Mouse (Mus musculus) left cerebral cortex, postnatal 25 days (tissue): ENCODE results near the gene Erlec1. TPM values are rescaled to one million over a fixed set of nuclear protein-coding genes. Genes with fewer than 3 reads are reported as not detected.
A peak's percentile ranks its signal among the peaks of the same experiment; 100 is the strongest.

Experiments
- DNase-seq, 2 experiments: peaks; one replicate each; pipeline ENCODE4 v3.0.0; 2022; ENCODE audit warnings: low spot score in 2 of 2, mixed read lengths in 1 of 2
- intact Hi-C: fragments of 180-260 bp; cut with DNase I; formaldehyde crosslinking; loops from one replicate; pipeline ENCODE4 v1.15.1; 2025
- total RNA-seq, 2 experiments: library from RNA; stranded (reverse); gene quantifications; 2 replicates each; pipeline ENCODE4 v1.2.3; 2021

The Erlec1 gene
- total RNA-seq, 2 experiments from 2014 or later = 56.9 to 61.0 TPM

DNA sequence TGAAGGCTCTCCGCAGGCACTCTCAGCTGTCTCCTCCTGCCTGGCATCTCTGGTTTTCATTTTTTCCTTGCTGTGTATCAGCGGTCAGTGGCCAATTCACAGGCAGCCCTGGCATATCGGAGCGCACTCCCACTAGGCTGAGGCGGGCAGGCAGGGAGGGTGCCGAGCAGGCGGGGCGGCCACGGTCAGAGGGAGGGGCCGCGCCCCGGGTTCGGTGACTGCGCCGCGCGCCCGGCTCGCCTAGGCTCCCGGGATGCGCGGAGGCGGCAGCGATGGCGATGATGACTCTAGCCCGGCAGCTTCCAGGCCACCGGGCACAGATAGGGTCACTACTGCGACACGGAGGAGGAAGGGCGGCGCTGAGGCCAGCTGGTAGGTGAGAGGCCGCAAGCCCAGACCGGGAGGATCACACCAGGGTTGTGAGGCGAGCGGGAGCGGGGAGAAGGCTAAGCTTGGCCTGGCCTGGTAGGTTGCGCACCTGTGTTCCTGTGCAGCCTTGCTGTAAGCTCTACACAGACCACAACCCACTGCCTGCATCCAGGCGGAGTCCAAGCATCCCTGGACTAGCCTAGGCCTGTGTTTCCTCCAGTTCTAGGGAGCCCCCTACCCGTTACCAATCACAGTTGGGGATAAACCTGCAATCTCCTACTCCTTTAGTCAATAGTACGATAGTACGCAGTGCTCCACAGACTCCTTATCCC lies 68.8 kb downstream of the Erlec1 start, which contains the start of the genes Gpr75 and Asb3:
Gene Gpr75, plus strand, starts transcription at position 188 of the 701 bp plus-strand sequence.
Gene Asb3, plus strand, starts transcription at position 246 of the 701 bp plus-strand sequence.
- intact Hi-C loops = no loop called here
- peak; percentile 74 to 76 for DNase-seq

Other genes starting within 250 kb of the Erlec1 start
- 10 to 100 TPM; 41.7 to 51.1 TPM for gene Psme4, start 182.6 kb downstream of the Erlec1 start, total RNA-seq
- 10 to 100 TPM; 11.1 to 11.2 TPM for gene Gpr75, start 69.0 kb downstream of the Erlec1 start, total RNA-seq
- 10 to 100 TPM; 15.7 to 17.9 TPM for gene Asb3, start 68.9 kb downstream of the Erlec1 start, total RNA-seq
- gene Chac2, start 32.0 kb upstream of the Erlec1 start, total RNA-seq = 10 to 100 TPM; 15.6 to 19.0 TPM
- not detected for gene Gm17332, start 228.1 kb upstream of the Erlec1 start, total RNA-seq